Mouse (Mus musculus) lung, postnatal 0 days (tissue): ENCODE results near the gene Tubg2.

Source experiments
- CTCF ChIP-seq: IDR thresholded peaks from 2 replicates; pipeline ENCODE4 v1.5.1; 2016; ENCODE audit warnings: antibody characterized with exemption, mild to moderate bottlenecking
- EP300 ChIP-seq: IDR thresholded peaks from 2 replicates; pipeline ENCODE4 v1.6.1; 2016; ENCODE audit warnings: antibody characterized with exemption, mild to moderate bottlenecking, control low read depth

DNA sequence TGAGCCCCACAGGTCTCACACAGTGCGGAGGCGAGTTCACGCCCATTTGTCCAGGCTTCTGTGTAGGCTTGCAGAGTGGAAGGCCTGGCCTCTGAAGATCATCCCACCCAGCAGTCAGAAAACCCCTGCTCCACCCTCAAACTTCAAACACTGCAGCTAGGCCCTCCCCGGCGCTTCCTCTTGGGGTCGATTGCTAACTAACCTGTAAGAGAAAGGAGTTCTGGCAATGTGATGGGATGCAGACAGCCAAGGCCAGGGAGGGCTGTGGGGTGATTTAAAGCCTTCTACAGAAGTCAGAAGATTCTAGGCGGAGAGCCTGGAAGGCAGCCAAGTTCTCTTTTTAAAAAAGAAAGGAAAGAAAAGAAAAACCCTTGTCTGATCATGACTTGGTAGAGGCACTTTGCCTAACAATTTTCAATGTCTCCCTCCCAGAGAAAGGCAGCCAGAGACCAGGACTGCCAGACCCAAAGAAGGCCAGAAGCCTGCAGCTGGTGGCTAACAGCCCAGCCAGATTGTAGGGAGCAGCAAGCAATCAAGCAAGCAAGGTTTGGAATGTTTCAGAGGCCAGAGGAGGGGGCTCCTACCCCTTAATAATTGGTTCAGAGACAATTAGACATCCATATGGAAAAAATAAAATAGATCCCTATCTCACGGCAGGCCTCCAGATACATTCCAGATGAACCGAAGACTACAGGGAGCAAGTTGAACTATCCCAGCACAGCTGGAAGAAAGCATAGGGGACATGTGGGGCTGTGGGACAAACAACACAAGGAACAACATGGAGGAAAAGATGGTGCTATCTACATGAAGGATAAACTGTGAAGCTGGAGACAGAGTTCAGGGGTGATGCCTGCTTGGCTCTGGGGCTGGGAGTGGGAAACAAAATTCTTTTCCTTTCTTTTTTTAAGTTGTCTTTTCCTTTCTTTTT, 6.3 kb upstream of the Tubg2 start:
- TF ChIP-seq CTCF (no peak), EP300 (no peak)
